Mouse (Mus musculus) kidney, embryonic 16.5 days (tissue): Measurements from ENCODE around the gene Zfp609. TPM values are rescaled to one million over a fixed set of nuclear protein-coding genes. Genes with fewer than 3 reads are reported as not detected.
A peak's percentile ranks its signal among the peaks of the same experiment; 100 is the strongest.

ENCODE experiments used
- ATAC-seq: fragments of 200-750 bp; cut with Nextera tagmentation; 2 replicates; pipeline ENCODE4 v1.8.0; 2017; ENCODE audit warnings: moderate TSS enrichment; ENCODE audit not compliant: low FRiP score, low TSS enrichment
- H3K27ac ChIP-seq: fragments of 300-500 bp; sonication (generic); 2 replicates; pipeline ENCODE4 v1.5.1; 2014; ENCODE audit warnings: low read length
- H3K27me3 ChIP-seq: fragments of 300-500 bp; sonication (generic); 2 replicates; pipeline ENCODE4 v1.6.1; 2014; ENCODE audit warnings: low read length, control low read depth, mixed read lengths; ENCODE audit not compliant: insufficient read depth
- H3K36me3 ChIP-seq: fragments of 300-500 bp; sonication (generic); 2 replicates; pipeline ENCODE4 v1.6.1; 2014; ENCODE audit warnings: low read length, control low read depth, mixed read lengths; ENCODE audit not compliant: insufficient read depth
- H3K4me1 ChIP-seq: fragments of 300-500 bp; sonication (generic); 2 replicates; pipeline ENCODE4 v1.6.1; 2014; ENCODE audit warnings: low read length, control low read depth, mixed read lengths; ENCODE audit not compliant: insufficient read depth
- H3K4me2 ChIP-seq: fragments of 300-500 bp; sonication (generic); replicated peaks from 2 replicates; pipeline ENCODE4 v1.6.1; 2014; ENCODE audit warnings: low read depth, low read length
- H3K4me3 ChIP-seq: fragments of 300-500 bp; sonication (generic); 2 replicates; pipeline ENCODE4 v1.5.1; 2014; ENCODE audit warnings: mild to moderate bottlenecking, low read length
- H3K9ac ChIP-seq: fragments of 300-500 bp; sonication (generic); replicated peaks from 2 replicates; pipeline ENCODE4 v1.6.1; 2014; ENCODE audit warnings: low read length
- H3K9me3 ChIP-seq: fragments of 300-500 bp; sonication (generic); 2 replicates; pipeline ENCODE4 v1.6.1; 2016; ENCODE audit warnings: low read length, control low read depth
- WGBS: fragments of 180-500 bp; shearing (Covaris S2); extraction: QIAGEN DNeasy Blood & Tissue Kit; methylation state at CpG from one replicate; pipeline ENCODE4 v1.1.7; 2014; 5-methylcytosine and 5-hydroxymethylcytosine counted together
- polyA plus RNA-seq: library from polyadenylated mRNA; unstranded; fragments of >200 nt; fragmentation: Nextera tagmentation; extraction: Ambion mirVana; gene quantifications from 2 replicates; pipeline ENCODE4 v1.2.1, GENCODE M21; 2015

Gene Zfp609
- polyA plus RNA-seq, 1 experiment from 2014 or later, result 4.8 TPM

DNA sequence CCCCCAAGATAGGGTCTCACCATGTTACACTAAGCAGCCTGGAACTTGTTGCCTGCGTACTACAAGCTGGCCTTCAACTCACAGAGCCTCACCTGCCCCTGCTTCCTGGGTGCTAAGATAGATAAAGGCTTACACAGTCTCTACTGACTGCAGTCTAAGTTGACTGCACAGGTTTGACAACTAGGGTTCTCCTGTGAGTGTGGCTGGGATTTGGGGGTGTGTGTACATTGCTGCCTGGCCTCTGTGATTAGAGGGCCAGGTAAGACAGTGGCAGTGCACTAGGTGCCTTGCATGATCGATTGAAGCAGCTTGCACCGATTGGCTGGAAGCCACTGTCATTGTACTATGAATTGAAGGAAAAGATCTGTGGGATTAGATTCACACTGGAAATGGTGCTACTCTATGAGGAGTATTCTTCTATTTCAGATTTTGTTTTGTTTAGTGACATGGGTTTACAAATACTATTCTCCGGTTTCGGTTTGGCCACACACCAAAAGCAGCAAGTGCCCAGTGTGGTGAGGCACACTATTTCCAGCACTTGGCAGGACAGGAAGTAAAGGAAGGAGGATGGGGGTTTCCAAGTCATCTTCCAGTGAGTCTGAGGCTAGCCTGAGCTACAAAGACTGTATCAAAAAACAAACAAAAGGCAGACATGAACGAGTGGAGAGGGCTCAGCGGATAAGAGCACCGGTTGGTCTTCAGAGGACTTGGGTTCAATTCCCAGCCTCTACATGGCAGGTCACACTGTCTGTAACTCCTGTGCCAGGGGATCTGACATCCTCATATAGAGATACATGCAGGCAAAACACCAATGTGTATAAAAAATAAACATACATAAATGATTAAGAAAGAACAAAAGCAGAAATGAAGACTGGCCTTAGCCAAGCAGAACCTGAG lies 151.7 kb downstream of the Zfp609 start:
- peak; percentile 17 for ATAC-seq
- H3K9me3 ChIP-seq, result no peaks in the 10 kb centered on the region
- H3K4me2 ChIP-seq, result peak overlapping the region; percentile 85
- peaks cover 48% of the 10 kb centered on the region for H3K4me1 ChIP-seq
- H3K27me3 ChIP-seq, result no peaks in the 10 kb centered on the region
- H3K4me3 ChIP-seq, result peak overlapping the region; percentile 71
- H3K9ac ChIP-seq, result peak overlapping the region; percentile 53
- H3K36me3 ChIP-seq, result no peaks in the 10 kb centered on the region
- 52% methylated on average over 8 of the region's 8 CpGs for WGBS
- peak overlapping the region; percentile 25; the same call in 1 of the 2 replicates for H3K27ac ChIP-seq

DNA sequence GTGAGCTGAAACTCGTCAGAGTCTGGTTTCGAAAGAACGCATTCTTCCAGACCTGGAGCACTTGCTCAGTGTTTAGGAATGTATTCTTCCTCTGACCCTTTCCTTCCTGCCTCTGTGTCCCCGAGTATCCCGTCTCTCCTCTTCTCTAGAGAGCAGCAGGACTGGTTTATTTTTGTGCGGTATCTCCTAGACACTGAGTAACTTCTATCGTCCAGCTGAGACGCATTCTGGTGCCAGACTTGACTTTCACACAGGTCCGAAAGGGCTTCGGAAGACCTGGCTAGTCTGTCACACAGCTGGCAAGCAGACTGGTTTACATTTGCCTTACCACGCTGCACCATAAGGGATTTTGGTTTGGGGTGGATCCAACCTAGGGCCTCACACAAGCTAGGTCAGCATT lies 154.4 kb downstream of the Zfp609 start:
- no peak overlapping the region for H3K27ac ChIP-seq

DNA sequence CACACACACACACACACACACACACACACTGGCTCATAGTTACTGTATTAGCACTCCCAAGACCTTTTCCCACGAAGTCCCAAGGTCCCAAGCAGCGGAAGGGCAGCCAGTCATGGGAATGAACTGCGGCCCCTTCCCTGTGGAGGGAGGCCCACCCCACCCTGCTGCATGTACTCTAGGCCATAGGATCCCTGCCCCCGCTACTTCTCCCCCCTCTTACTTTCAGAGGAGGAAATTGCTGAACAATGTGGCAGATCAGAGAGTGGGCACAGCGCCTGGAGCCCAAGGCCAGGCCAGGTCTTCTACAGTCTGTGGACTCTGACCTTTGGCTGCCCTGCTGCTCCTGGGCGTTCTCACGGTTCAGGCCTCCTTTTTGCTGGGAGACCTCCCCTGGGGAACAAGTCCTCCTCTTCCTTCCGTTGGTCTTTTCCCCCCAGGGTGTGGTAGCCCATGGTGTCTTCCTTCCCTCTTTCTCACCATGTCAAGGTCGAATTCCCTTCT lies 155.9 kb downstream of the Zfp609 start:
- peak; percentile 76 for ATAC-seq
- Histone ChIP-seq H3K4me2 (no peak overlapping the region), H3K36me3 (no peaks in the 10 kb centered on the region), H3K9me3 (no peaks in the 10 kb centered on the region), H3K27ac (peak overlapping the region; percentile 67), H3K4me1 (peaks cover 13% of the 10 kb centered on the region), H3K4me3 (no peak overlapping the region), H3K27me3 (no peaks in the 10 kb centered on the region), H3K9ac (no peak overlapping the region)
- WGBS, result 42% methylated on average over 9 of the region's 9 CpGs

More for the DNA sequence above, 154.4 kb downstream of the Zfp609 start:
- Histone ChIP-seq H3K9ac (no peak overlapping the region), H3K4me1 (peaks cover 21% of the 10 kb centered on the region), H3K4me2 (no peak overlapping the region), H3K36me3 (no peaks in the 10 kb centered on the region), H3K9me3 (no peaks in the 10 kb centered on the region), H3K27me3 (no peaks in the 10 kb centered on the region), H3K4me3 (no peak overlapping the region)
- no peak for ATAC-seq
- WGBS, result 61% methylated on average over 11 of the region's 11 CpGs

DNA sequence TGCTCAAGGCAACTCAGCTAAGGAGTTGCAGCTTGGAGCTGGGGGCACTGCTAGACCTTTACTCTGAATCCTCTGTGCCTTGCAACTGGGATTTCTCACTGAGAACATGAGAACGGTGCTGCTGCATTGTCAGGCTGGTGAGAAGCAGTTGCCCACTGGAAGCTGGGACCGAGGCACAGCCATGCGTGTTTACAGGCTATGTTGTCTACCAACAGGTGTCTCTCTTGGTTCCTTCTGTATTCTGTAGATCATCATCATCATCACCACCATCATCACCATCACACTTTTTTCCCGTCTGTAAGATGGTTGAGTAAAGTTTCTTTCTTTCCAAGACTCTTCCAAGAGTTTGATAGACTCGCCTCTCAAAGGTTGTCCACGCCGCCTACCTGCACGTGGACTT lies 159.7 kb downstream of the Zfp609 start, which contains the start of gene Oaz2:
Gene Oaz2, plus strand, starts transcription at position 301 of the 400 bp plus-strand sequence.
- Histone ChIP-seq H3K27me3 (no peaks in the 10 kb centered on the region), H3K9ac (no peak within 1 kb of the TSS), H3K4me2 (no peak within 1 kb of the TSS), H3K4me1 (peaks cover 7% of the 10 kb centered on the region; the same call in 1 of the 2 replicates), H3K9me3 (no peaks in the 10 kb centered on the region), H3K4me3 (no peak within 1 kb of the TSS), H3K36me3 (no peaks in the 10 kb centered on the region), H3K27ac (no peak within 1 kb of the TSS)
- no peak for ATAC-seq
- WGBS, result 91% methylated on average over 8 of the region's 8 CpGs

DNA sequence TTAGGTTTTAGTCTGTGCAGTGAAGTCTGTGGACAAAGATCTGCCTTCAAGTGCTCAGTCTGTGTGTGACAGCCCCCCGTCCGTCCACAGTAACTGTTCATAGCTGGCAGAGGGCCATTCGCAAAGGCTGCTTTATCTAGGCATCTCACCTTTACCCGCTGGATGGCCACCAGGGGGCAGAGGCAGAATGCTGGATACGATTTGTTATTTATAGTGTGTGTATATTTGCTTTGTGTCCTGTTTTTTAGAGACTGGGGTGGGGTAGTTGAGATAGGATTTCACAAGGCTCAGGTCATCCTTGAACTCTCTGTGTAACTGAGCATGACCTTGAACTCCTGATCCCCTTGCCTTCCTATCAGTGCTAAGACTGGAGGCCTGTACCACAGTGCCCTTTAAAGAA lies 161.3 kb downstream of the Zfp609 start:
- 0 out of 2 replicates have a peak, but pooled peaks have one; percentile 20 for ATAC-seq
- WGBS, result 12% methylated on average over 5 of the region's 5 CpGs
- Histone ChIP-seq H3K36me3 (no peaks in the 10 kb centered on the region), H3K4me3 (no peak overlapping the region), H3K4me1 (no peaks in the 10 kb centered on the region), H3K4me2 (no peak overlapping the region), H3K27ac (no peak overlapping the region), H3K27me3 (no peaks in the 10 kb centered on the region), H3K9me3 (no peaks in the 10 kb centered on the region), H3K9ac (no peak overlapping the region)

DNA sequence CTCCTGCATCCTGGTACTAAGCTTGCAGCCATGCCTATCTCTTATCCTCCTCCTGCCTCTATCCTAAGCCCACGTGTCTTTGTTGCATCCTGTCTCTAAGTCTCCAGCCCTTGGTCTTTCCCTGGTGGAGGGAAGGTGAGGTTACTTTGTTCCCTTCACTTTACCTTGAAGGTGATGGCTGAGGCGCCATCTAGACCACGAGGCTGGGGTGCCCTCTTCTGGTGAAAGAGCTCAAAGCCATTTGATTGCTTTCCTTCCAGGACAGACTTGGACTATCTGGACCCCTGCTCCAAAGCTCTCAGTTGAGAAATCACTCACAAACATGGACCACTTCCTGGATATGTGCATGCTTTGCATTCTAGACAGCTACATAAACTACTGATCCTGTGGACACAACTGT lies 163.2 kb downstream of the Zfp609 start:
- ATAC-seq, result peak; percentile 40
- no peaks in the 10 kb centered on the region for H3K27me3 ChIP-seq
- WGBS, result 0% methylated on average over 3 of the region's 3 CpGs

DNA sequence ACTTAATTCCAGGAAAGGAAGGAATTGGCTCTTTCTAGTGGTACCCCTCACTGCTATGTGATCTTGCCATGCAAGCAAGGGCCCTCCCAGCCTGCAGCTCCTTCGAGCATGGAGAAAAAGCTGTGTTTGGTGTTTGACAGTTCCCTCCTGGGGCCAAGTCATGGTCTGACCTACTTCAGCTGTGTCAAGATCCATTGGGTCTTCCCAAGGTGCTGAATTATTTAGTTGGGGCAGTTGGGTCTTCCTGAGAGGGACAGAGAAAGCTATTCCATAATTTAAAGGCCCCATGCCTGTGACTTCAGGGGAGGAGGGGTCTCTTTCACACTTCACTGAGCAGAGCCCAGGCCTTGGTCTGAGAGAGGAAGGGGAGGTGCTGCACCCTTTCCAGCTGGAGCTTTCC lies 165.9 kb downstream of the Zfp609 start:
- no peaks in the 10 kb centered on the region for H3K4me1 ChIP-seq
- WGBS, result 21% methylated on average over 1 of the region's 1 CpGs
- H3K4me3 ChIP-seq, result no peak overlapping the region
- H3K4me2 ChIP-seq, result no peak overlapping the region
- H3K36me3 ChIP-seq, result no peaks in the 10 kb centered on the region
- no peak overlapping the region for H3K27ac ChIP-seq
- H3K9me3 ChIP-seq, result no peaks in the 10 kb centered on the region
- H3K27me3 ChIP-seq, result no peaks in the 10 kb centered on the region
- ATAC-seq, result no peak
- no peak overlapping the region for H3K9ac ChIP-seq

More for the DNA sequence above, 163.2 kb downstream of the Zfp609 start:
- Histone ChIP-seq H3K27ac (no peak overlapping the region), H3K9me3 (no peaks in the 10 kb centered on the region), H3K36me3 (no peaks in the 10 kb centered on the region), H3K9ac (no peak overlapping the region), H3K4me1 (no peaks in the 10 kb centered on the region), H3K4me3 (no peak overlapping the region), H3K4me2 (no peak overlapping the region)

DNA sequence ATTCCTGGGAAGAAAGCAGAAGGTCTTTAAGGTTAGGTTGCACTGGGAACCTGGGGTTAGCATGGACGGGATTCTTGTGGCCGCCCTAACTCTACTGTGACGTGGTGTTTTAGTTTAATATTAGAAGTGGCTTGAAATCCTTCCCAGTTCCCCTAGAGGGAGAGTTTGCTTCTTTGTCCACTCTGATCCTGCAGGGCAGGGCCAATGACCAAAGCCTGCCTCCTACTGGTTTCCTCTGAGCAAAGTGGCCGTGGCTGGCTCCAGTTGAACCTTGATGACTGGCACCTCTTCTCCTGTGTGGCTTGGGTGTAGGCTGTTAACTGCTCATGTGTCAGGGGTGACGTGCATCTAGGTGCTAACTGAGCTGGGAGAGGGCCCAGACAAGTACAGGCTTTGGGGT lies 166.3 kb downstream of the Zfp609 start:
- WGBS, result 52% methylated on average over 5 of the region's 5 CpGs
- no peak for ATAC-seq

DNA sequence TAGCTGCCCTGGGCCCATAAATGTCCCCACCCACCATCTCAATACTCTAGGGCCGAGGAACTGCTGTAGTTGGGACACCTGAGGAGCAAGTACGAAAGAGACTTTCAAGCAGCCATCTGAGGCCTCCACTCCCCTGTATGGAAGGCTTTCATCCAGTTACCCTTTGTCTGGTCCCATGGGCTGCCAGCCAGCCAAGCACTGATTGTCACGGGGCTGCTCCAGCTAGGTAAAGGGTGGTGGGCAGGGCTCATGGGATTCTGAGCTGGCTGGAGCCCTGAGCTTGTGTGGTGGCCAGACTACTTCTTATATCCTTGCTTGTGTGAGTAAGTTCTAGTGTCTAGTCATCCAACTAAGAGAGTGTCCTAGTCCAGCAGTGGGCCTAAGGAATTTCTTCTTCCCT lies 170.1 kb downstream of the Zfp609 start:
- no peaks in the 10 kb centered on the region for H3K9me3 ChIP-seq
- H3K27ac ChIP-seq, result no peak overlapping the region
- H3K4me1 ChIP-seq, result no peaks in the 10 kb centered on the region
- H3K4me2 ChIP-seq, result no peak overlapping the region
- no peaks in the 10 kb centered on the region for H3K36me3 ChIP-seq
- H3K27me3 ChIP-seq, result no peaks in the 10 kb centered on the region
- 95% methylated on average over 3 of the region's 3 CpGs for WGBS
- no peak for ATAC-seq
- no peak overlapping the region for H3K4me3 ChIP-seq
- no peak overlapping the region for H3K9ac ChIP-seq

More for the DNA sequence above, 166.3 kb downstream of the Zfp609 start:
- Histone ChIP-seq H3K27me3 (no peaks in the 10 kb centered on the region), H3K4me1 (no peaks in the 10 kb centered on the region), H3K4me2 (no peak overlapping the region), H3K9me3 (no peaks in the 10 kb centered on the region), H3K9ac (no peak overlapping the region), H3K4me3 (no peak overlapping the region), H3K36me3 (no peaks in the 10 kb centered on the region), H3K27ac (no peak overlapping the region)

DNA sequence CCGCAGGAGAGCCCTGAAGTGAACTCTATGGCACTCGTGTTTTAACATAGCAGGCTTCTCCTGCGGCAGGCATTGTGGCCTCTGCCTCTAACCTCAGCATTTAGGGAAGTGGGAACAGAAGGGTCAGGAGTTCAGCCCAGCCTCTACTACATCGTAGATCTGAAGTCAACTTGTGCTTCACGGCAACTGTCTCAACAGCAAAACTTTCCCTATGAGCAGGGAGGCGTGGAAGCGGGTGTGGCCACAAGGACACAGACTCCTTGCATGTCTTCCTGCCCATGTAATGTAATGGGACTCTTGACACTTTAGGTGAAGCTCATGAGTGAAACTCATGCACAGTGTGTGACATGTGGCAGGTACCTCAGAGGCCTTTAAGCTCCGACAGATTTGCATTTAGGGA lies 171.8 kb downstream of the Zfp609 start:
- Histone ChIP-seq H3K4me2 (no peak overlapping the region), H3K27me3 (no peaks in the 10 kb centered on the region)
- WGBS, result 73% methylated on average over 8 of the region's 8 CpGs

More for the DNA sequence above, 171.8 kb downstream of the Zfp609 start:
- H3K4me1 ChIP-seq, result peaks cover 6% of the 10 kb centered on the region
- H3K9ac ChIP-seq, result no peak overlapping the region
- ATAC-seq, result no peak
- H3K9me3 ChIP-seq, result no peaks in the 10 kb centered on the region
- no peaks in the 10 kb centered on the region for H3K36me3 ChIP-seq
- H3K4me3 ChIP-seq, result no peak overlapping the region
- no peak overlapping the region for H3K27ac ChIP-seq
